Mouse (Mus musculus) MEL (cell line): Measurements from ENCODE around the gene Tmc8.

Source experiments
- CTCF ChIP-seq, 3 experiments: IDR thresholded peaks in 2 of 3; conservative IDR thresholded peaks in 1 of 3; 2 replicates each; pipeline ENCODE4 v1.5.1; 2011 to 2012; ENCODE audit warnings: low read length in 3 of 3, low read depth in 2 of 3, mild to moderate bottlenecking in 2 of 3, improper control_type of control experiment in 1 of 3, inconsistent platforms in 1 of 3, mixed read lengths in 1 of 3, moderate library complexity in 1 of 3; ENCODE audit not compliant: control insufficient read depth in 1 of 3, insufficient read depth in 1 of 3, poor library complexity in 1 of 3, severe bottlenecking in 1 of 3
- POLR2A ChIP-seq, 2 experiments: IDR thresholded peaks; 2 replicates each; pipeline ENCODE4 v1.6.1; 2011 to 2012; ENCODE audit warnings: low read length in 2 of 2, mild to moderate bottlenecking in 2 of 2, control low read depth in 1 of 2, improper control_type of control experiment in 1 of 2, low read depth in 1 of 2, moderate library complexity in 1 of 2; ENCODE audit not compliant: control insufficient read depth in 1 of 2, insufficient read depth in 1 of 2, poor library complexity in 1 of 2
- TAL1 ChIP-seq: IDR thresholded peaks from 2 replicates; pipeline ENCODE4 v1.6.1; 2012; ENCODE audit warnings: mild to moderate bottlenecking, inconsistent platforms, low read length, moderate library complexity, mixed read lengths

DNA sequence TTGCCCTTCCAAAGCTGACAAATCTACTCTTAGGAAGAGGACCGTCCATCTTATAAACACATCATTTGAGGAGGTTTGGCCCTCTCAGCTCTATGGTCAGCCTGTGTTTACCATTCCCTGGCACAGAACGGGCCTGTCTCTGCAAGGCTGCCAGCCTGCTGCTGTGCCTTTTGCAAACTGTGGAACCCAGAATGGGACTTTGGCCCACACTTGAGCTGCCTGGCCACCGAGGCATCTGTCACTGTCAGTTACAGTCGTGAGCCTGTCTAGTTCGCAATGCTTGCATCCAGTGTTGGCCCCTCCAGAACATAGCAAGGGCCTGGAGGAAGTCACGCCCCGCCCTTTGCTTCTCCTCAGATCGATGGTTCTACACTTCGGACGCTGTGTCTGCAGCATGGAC, 22.6 kb upstream of the Tmc8 start:
- no peak for TF ChIP-seq CTCF (IDR thresholded peaks at IDR 0.05 in 2 of 3, conservative IDR thresholded peaks at IDR 0.05 in 1 of 3; ENCODE audit: control insufficient read depth in 1 of 3, insufficient read depth in 1 of 3, low read depth in 2 of 3, low read length in 3 of 3, poor library complexity in 1 of 3, severe bottlenecking in 1 of 3)
- no peak for TF ChIP-seq TAL1
- no peak for TF ChIP-seq POLR2A (IDR thresholded peaks at IDR 0.05; ENCODE audit: control insufficient read depth in 1 of 2, insufficient read depth in 1 of 2, low read depth in 1 of 2, low read length in 2 of 2, poor library complexity in 1 of 2)
